Mouse (Mus musculus) bone marrow macrophage, adult 2 months (primary cell): ENCODE data around the gene 1700067P10Rik. TPM values are rescaled to one million over a fixed set of nuclear protein-coding genes. Genes with fewer than 3 reads are reported as not detected.
A peak's percentile ranks its signal among the peaks of the same experiment; 100 is the strongest.

Experiments
- H3K27ac ChIP-seq: 2 replicates; pipeline ENCODE4 v1.5.1; 2012; ENCODE audit warnings: low read depth, low read length; ENCODE audit not compliant: insufficient read depth
- H3K4me1 ChIP-seq: 2 replicates; pipeline ENCODE4 v1.6.1; 2012; ENCODE audit warnings: low read length; ENCODE audit not compliant: control insufficient read depth, insufficient read depth
- H3K4me3 ChIP-seq: 2 replicates; pipeline ENCODE4 v1.5.1; 2012; ENCODE audit warnings: mild to moderate bottlenecking, low read length, moderate library complexity; ENCODE audit not compliant: insufficient read depth
- CTCF ChIP-seq: IDR thresholded peaks from 2 replicates; pipeline ENCODE4 v1.5.1; 2012; ENCODE audit warnings: low read depth, mild to moderate bottlenecking, low read length, moderate library complexity
- POLR2A ChIP-seq: IDR thresholded peaks from 2 replicates; pipeline ENCODE4 v1.6.1; 2012; ENCODE audit warnings: mild to moderate bottlenecking, low read depth, low read length, borderline replicate concordance
- polyA plus RNA-seq: library from polyadenylated mRNA; stranded (reverse); fragments of >200 nt; gene quantifications from 2 replicates; pipeline ENCODE4 v1.2.4, GENCODE M21; 2012; ENCODE audit not compliant: missing spikeins, insufficient read depth, insufficient read length

1700067P10Rik gene
- polyA plus RNA-seq, 1 experiment = not detected

DNA sequence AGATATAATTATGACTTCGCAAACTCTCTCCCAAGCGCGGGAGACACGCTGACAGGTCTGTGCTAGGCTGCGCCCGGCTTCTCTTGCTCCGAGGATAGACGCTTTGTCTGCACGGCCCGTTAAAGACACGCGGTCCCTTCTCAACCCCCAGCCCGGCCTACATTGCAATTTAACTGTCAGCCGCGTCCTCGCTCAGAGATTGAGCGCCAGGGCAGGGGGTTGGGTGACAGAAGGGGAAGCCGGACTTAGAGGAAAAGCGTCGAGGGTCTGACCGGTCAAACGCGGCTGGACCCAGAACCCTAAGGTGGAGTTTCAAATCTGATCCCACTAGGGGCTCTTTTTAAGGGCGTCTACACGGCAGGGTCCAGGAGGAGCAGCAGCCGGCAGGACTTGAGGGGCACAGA, 6.6 kb downstream of the 1700067P10Rik start:
- H3K4me3 ChIP-seq = no peak overlapping the region
- H3K27ac ChIP-seq = no peak overlapping the region
- no peaks in the 10 kb centered on the region for H3K4me1 ChIP-seq
- TF ChIP-seq CTCF = no peak

DNA sequence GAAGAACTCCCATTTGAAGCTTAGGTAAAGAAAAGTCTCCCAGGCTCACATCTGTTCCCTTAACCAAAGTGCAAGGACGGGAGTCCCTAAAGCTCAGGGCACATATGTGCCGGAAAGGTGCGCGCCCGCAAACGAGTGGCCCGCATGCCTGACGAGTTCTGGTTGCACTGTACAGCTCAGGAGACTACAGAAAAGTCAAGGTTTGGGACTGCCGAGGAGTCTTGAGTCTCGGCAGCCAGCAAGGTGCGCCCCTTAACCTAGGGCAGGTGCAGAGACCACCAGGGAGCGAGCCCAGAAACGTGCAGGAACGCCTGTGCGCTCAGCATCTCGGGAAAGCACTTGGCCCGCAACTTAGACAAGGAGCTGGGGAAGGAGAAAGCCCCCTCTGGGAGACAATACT, 7.2 kb downstream of the 1700067P10Rik start:
- TF ChIP-seq POLR2A (no peak), CTCF (no peak)
- Histone ChIP-seq H3K4me1 (no peaks in the 10 kb centered on the region), H3K4me3 (no peak overlapping the region), H3K27ac (no peak overlapping the region)

DNA sequence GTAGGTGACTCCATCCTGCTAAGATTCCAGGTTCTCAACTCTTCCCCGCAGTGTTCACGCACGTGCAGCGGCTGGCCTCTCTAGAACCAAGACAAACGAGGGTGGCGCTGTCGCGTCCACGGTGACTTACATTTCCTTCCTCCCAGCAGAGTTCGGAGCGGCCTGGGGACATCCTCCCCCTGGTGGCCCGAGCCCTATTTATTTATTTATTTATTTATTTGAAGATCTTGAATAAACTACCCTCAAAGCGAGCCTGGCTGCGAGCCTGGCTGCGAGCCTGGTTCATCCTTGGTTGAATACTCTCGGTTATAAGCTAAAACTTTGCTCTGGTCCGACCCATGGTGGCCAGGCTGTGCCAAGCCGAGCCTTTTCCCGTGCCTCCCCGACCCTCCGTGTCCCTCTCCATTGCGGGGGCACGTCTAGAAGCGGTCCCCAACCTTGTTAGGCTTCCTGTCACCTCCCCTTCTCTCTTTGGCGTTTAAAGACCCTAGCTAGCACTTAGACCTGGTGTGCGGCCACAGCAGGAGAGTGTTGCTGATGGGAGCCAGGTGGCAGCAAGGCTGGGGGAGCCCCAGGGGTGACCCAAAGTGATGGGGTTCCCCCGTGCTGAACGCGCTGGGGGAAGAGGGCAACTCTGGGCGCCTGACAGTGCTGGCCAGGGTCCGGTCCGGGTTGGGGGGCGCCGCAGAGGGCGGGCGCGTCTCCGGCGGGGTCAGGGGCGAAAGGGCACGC, 8.1 kb downstream of the 1700067P10Rik start:
- no peaks in the 10 kb centered on the region for H3K4me1 ChIP-seq
- no peak for TF ChIP-seq POLR2A
- TF ChIP-seq CTCF = 0 out of 2 replicates have a peak, but pooled peaks have one; percentile 9
- H3K27ac ChIP-seq = no peak overlapping the region
- H3K4me3 ChIP-seq = no peak overlapping the region

DNA sequence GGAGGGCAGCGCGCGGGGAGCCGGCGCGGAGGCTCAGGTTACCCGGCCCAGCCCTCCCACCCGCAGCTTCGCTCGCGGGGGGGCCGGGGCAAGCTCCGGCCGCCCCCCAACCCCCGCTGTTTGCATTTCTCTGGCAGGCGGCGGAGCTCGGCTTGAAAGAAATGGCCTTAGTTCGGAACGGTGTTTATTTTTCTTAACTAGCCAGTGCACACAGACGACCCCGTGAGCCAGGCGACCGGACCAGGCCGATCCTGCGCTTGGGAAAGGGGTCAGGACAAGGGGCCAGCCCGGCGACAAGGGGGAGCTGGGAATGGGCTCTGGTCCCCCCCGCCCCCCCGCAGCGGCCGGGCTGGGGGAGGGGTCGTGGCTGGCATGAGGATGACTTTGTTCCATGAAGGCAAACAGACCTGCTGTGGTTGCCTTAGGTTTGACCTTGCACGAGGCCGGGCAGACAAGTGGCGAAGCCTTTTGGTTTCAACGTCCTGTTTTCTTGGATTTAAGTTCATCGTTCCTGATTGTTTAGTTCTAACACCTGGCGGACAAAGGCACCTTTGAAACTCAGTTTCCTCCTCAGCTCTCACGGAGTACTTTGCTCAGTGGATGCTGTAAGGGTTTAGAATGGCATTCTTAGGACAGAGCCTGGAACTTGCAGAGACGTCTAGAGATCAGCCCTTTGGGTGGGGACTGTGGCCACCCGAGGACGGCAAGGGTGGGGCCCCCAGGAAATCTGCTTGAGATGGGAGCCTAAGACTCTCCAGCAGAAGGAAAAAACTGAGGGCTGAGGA, 8.8 kb downstream of the 1700067P10Rik start:
- Histone ChIP-seq H3K4me3 (no peak overlapping the region), H3K27ac (no peak overlapping the region), H3K4me1 (no peaks in the 10 kb centered on the region)
- TF ChIP-seq POLR2A (no peak), CTCF (no peak)

DNA sequence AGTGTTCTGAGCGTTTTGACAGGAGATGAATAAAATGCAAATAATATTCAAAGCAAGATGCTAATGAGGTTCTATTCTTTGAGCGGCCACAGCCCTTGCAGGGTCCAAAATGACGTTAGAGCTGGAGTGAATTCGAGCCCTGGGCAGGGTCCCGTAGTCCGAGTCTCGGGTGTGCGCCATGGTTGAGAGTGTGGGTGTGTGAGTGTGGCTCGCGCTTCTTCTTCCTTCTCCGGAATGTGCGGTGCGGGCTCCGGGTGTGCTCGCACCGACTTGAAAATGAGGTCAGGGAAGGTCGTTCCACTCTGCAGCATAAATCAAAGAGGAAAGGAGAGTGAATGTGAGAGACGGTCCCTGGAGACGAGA, 9.4 kb downstream of the 1700067P10Rik start:
- Histone ChIP-seq H3K4me1 (no peaks in the 10 kb centered on the region), H3K27ac (no peak overlapping the region), H3K4me3 (no peak overlapping the region)
- TF ChIP-seq POLR2A (no peak), CTCF (no peak)

DNA sequence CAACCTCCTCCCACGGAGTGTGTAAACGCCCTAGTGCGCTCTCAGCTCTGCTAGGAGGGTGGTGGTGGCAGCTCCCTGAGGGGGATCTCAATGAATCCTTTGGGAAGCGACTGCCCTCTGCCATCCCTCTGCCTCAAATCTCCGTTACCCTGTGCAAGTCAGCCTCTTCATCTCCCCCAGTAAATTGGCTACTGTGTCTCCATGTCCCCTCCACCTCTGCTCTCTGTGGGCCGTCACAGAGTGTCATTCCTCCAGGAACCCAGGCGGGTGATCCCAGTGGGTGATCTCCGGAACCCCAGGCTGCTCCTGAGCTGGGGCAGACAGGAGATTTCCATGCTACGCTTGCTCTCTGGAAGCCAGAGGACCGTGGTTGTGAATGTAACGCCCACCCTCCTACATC, 10.2 kb downstream of the 1700067P10Rik start:
- H3K27ac ChIP-seq = no peak overlapping the region
- no peak for TF ChIP-seq CTCF
- no peak for TF ChIP-seq POLR2A

DNA sequence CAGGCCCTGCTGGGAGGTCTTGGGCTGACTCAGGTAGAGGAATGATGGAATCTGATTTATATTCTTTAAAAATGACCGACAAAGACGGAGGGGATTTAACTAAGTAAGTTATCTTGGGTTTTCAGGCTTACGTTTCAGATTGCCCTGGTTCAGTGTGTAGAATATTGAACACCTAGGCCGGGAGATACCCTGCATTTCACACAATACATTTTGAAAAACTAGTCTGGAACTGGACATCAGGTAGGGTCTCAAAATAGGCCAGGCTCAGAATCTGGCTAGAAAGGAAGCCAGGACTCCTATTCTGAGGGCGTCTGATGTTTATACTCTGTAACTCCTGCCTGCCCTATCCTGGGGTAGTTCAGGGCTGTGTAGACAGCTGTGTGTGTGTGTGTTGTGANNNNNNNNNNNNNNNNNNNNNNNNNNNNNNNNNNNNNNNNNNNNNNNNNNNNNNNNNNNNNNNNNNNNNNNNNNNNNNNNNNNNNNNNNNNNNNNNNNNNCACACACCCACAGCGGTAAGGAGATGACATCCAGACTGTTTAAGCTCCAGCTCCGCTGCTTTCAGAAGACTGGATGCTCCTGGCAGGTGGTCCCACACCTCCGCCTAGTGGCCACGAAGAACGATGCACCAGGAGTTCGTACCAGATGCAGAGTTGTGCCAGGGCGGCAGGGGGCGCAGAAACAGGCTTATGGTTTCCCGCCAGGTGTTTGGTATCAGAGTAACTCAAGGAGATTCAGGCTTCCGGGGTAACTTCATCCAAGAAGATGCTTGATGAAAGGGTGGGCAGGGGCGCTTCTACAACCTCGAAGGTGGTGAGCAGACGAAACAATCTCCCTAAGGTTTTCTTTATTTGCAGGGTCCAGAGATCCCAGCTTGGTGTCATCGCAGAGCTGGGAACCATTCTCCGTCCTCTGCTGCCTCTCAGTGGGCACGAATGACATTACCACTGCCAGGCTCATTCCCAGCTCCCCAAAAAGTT, 11.6 kb downstream of the 1700067P10Rik start:
- Histone ChIP-seq H3K4me1 (no peaks in the 10 kb centered on the region), H3K4me3 (no peak overlapping the region), H3K27ac (no peak overlapping the region)
- no peak for TF ChIP-seq POLR2A
- peak; percentile 97 for TF ChIP-seq CTCF

More for the DNA sequence above, 10.2 kb downstream of the 1700067P10Rik start:
- Histone ChIP-seq H3K4me3 (no peak overlapping the region), H3K4me1 (no peaks in the 10 kb centered on the region)

DNA sequence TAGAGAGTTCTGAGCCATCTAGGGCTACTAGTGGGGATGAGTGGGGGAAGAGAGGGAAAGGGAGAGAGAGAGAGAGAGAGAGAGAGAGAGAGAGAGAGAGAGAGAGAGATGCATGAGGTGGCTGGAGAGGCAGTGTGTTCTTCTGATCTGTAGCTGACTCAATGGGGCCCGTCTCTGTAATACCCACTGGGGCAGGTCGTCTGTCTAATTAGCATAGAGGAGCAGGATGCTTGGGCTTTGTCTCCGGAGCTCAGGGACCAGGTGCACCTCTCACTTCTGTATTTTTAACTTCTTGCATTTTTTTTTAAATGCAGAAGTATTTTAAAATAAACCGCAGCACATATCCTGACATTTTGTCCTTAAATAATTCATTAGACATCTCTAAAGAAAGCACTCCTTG, 18.2 kb downstream of the 1700067P10Rik start:
- H3K4me3 ChIP-seq = no peak overlapping the region
- H3K27ac ChIP-seq = no peak overlapping the region
- no peaks in the 10 kb centered on the region for H3K4me1 ChIP-seq
- TF ChIP-seq CTCF = no peak
- no peak for TF ChIP-seq POLR2A

DNA sequence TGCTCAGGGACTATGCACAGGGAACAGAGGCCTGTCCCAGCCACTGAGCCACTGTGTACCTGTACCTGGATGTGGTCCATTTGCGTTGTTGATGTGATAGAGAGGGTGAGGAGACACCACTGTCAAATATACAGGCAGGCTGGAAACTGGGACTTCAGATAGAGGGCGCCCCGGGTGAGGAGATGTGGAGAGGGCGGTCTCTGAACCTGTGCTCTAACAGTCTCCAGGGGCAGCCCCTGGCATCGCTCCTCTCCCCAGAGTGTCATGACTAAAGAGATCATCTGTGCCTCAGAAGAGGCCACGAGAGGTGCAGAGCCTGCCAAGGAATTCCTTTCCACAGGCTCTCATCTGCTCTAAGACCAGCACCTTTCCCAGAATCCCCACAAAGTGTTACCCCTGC, 18.7 kb downstream of the 1700067P10Rik start:
- no peak overlapping the region for H3K4me3 ChIP-seq
- H3K27ac ChIP-seq = no peak overlapping the region
- no peaks in the 10 kb centered on the region for H3K4me1 ChIP-seq
- TF ChIP-seq CTCF (no peak), POLR2A (no peak)

DNA sequence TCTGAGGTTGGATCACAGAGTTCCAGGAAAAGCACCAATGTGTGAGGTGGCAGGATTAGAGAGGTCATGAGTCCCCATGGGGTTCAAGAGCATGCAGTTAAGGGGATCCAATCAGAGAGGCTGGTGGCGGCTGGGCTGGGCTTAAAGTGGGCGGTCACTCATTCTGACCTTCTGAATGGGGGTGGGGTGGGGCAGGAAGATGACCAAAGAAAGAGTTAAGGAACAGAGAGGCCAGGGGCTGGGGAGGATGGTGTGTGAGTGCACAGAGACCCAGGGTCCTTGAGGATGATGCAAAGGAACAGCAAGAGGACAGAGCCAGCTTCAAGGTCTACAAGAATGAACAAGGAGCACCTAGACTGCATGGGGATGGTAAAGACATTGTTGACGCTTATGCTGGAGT, 19.4 kb downstream of the 1700067P10Rik start:
- H3K27ac ChIP-seq = no peak overlapping the region
- no peaks in the 10 kb centered on the region for H3K4me1 ChIP-seq
- H3K4me3 ChIP-seq = no peak overlapping the region
- TF ChIP-seq CTCF (no peak), POLR2A (no peak)
